Mouse (Mus musculus) forebrain, embryonic 16.5 days (tissue): Measurements from ENCODE around the gene Ulk4. TPM values are rescaled to one million over a fixed set of nuclear protein-coding genes. Genes with fewer than 3 reads are reported as not detected.

ENCODE experiments used
- ATAC-seq: fragments of 200-750 bp; cut with Nextera tagmentation; 2 replicates; pipeline ENCODE4 v1.8.0; 2017; ENCODE audit warnings: mild to moderate bottlenecking, moderate library complexity
- H3K27ac ChIP-seq: fragments of 300-500 bp; sonication (generic); 2 replicates; pipeline ENCODE4 v1.5.1; 2014; ENCODE audit warnings: low read length, control low read depth
- H3K27me3 ChIP-seq: fragments of 300-500 bp; sonication (generic); replicated peaks from 2 replicates; pipeline ENCODE4 v1.6.1; 2014; ENCODE audit warnings: low read length; ENCODE audit not compliant: control insufficient read depth, insufficient read depth
- H3K36me3 ChIP-seq: fragments of 300-500 bp; sonication (generic); 2 replicates; pipeline ENCODE4 v1.6.1; 2014; ENCODE audit not compliant: control insufficient read depth, insufficient read depth
- H3K4me1 ChIP-seq: fragments of 300-500 bp; sonication (generic); replicated peaks from 2 replicates; pipeline ENCODE4 v1.6.1; 2014; ENCODE audit warnings: low read length; ENCODE audit not compliant: control insufficient read depth, insufficient read depth
- H3K4me2 ChIP-seq: fragments of 300-500 bp; sonication (generic); 2 replicates; pipeline ENCODE4 v1.6.1; 2014; ENCODE audit warnings: mild to moderate bottlenecking, low read length, control low read depth
- H3K4me3 ChIP-seq: fragments of 300-500 bp; sonication (generic); replicated peaks from 2 replicates; pipeline ENCODE4 v1.5.1; 2014; ENCODE audit warnings: mild to moderate bottlenecking, low read length, control low read depth
- H3K9ac ChIP-seq: fragments of 300-500 bp; sonication (generic); replicated peaks from 2 replicates; pipeline ENCODE4 v1.6.1; 2014; ENCODE audit warnings: low read depth, low read length, control low read depth
- H3K9me3 ChIP-seq: fragments of 300-500 bp; sonication (generic); 2 replicates; pipeline ENCODE4 v1.6.1; 2016; ENCODE audit warnings: low read length; ENCODE audit not compliant: control insufficient read depth
- WGBS: fragments of 180-500 bp; shearing (Covaris S2); extraction: QIAGEN DNeasy Blood & Tissue Kit; methylation state at CpG from one replicate; pipeline ENCODE4 v1.1.7; 2014; 5-methylcytosine and 5-hydroxymethylcytosine counted together
- polyA plus RNA-seq: library from polyadenylated mRNA; unstranded; fragments of >200 nt; fragmentation: Nextera tagmentation; extraction: Ambion mirVana; gene quantifications from 2 replicates; pipeline ENCODE4 v1.2.1, GENCODE M21; 2015

The Ulk4 gene
- polyA plus RNA-seq, 1 experiment from 2014 or later, result 115 TPM

DNA sequence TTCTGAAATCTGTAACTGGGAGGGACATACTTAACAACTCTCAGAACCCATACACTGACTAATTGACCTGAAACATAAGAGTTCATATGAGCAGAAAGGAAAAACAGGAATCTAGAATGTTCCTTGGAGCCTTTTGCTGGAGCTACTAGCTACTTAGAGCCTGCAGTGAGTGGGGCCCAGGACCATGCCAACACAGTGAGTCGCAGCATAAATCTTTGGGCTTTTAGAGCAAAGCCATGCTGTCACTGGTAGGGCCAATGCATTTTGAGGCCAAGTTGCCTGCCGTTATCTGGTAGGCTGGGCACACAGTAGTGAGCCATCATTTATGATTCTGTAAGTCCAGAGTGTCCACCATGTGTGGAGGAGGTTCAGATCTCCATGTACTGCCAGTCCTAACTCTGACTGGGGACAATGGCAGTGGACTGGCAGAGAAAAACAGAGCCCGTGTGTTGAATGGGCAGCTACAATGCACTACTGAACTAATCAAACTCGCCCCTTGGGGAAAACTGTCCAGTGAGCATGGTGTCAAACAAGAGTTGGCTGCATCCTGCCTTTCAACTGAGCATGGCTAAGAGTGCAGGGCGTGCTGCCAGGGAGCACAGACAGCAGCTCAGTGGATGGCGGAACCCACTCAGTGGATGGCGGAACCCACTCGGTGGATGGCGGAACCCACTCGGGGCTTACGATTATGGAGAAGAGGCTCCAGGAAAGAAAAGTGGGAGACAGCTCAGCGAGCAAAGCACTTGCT, 115.0 kb downstream of the Ulk4 start:
- no peak overlapping the region for H3K27ac ChIP-seq
- no peak overlapping the region for H3K4me2 ChIP-seq
- ATAC-seq, result no peak
- WGBS, result 87% methylated on average over 12 of the region's 12 CpGs
- no peaks in the 10 kb centered on the region for H3K27me3 ChIP-seq
- no peaks in the 10 kb centered on the region for H3K9me3 ChIP-seq
- no peaks in the 10 kb centered on the region for H3K36me3 ChIP-seq
- 0 out of 2 replicates have a peak, but pooled peaks cover 4% of the 10 kb centered on the region for H3K4me1 ChIP-seq
- H3K9ac ChIP-seq, result no peak overlapping the region
- no peak overlapping the region for H3K4me3 ChIP-seq

DNA sequence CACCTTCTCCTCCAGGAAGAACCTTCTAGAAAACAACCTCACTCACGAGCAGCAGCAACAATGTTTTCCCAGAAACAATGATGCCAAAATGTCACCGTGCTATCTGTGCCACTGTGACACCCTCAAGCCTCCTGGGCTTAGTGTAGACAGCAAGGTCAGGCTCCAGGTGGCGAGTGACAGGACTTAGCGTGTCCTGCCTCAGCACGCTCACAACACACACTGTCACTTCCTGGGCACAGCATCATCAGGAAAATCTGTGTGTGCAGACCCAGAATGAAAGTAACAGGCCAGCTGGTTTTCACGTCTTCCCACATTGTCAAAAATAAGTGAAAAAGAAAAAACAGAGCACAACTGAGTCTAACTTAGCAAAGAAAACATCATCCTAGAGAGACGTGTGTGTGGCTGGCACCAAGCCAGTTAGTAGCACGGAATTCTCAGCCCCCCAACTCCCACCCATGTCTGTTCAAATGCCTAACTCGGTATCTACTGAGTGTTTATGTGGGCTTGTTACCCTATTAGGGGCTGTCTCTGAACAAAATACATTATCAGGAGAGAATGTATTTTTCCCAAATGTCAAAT, 120.7 kb downstream of the Ulk4 start:
- Histone ChIP-seq H3K4me1 (no peaks in the 10 kb centered on the region), H3K27ac (peak overlapping the region; percentile 62; the same call in 1 of the 2 replicates), H3K9ac (no peak overlapping the region), H3K4me3 (no peak overlapping the region), H3K27me3 (no peaks in the 10 kb centered on the region), H3K4me2 (no peak overlapping the region), H3K9me3 (no peaks in the 10 kb centered on the region), H3K36me3 (no peaks in the 10 kb centered on the region)
- ATAC-seq, result no peak; the same call in 1 of the 2 replicates
- 55% methylated on average over 9 of the region's 9 CpGs for WGBS

DNA sequence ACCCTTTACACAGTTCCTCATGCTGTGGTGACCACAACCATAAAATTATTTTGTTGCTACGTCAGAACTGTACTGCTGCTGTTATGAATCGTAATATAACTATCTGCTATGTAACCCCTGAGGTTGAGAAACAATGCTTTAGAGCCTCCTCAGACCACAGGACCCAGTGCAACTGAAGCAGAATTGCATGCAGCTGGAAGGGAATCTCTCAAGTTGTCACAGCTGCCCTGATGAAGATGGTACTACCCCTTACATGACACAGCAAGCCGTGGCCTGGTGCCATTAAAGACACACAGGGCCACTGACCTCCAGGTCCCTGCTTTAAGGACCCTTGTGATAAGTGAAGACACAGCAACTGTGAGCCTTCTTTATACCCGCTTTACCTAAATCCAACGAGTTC, 123.7 kb downstream of the Ulk4 start:
- Histone ChIP-seq H3K36me3 (no peaks in the 10 kb centered on the region), H3K9me3 (no peaks in the 10 kb centered on the region), H3K4me3 (no peak overlapping the region), H3K27me3 (no peaks in the 10 kb centered on the region), H3K4me1 (peaks cover 2% of the 10 kb centered on the region; the same call in 1 of the 2 replicates), H3K4me2 (no peak overlapping the region), H3K9ac (no peak overlapping the region), H3K27ac (no peak overlapping the region)
- ATAC-seq, result no peak
- 92% methylated on average over 5 of the region's 5 CpGs for WGBS

- H3K36me3 ChIP-seq, result no peaks in the 10 kb centered on the region; the same call in 1 of the 2 replicates
- H3K4me3 ChIP-seq, result no peak overlapping the region
- no peak overlapping the region for H3K4me2 ChIP-seq
- no peaks in the 10 kb centered on the region for H3K27me3 ChIP-seq
- peaks cover 2% of the 10 kb centered on the region; the same call in 1 of the 2 replicates for H3K9me3 ChIP-seq
- H3K9ac ChIP-seq, result no peak overlapping the region
- ATAC-seq, result no peak
- WGBS, result 20% methylated on average over 3 of the region's 3 CpGs
- H3K4me1 ChIP-seq, result peaks cover 2% of the 10 kb centered on the region; the same call in 1 of the 2 replicates
- no peak overlapping the region for H3K27ac ChIP-seq
Observed at GRCm38 (mm10) chr9:121148602-121149001, 128.4 kb downstream of the Ulk4 start.

DNA sequence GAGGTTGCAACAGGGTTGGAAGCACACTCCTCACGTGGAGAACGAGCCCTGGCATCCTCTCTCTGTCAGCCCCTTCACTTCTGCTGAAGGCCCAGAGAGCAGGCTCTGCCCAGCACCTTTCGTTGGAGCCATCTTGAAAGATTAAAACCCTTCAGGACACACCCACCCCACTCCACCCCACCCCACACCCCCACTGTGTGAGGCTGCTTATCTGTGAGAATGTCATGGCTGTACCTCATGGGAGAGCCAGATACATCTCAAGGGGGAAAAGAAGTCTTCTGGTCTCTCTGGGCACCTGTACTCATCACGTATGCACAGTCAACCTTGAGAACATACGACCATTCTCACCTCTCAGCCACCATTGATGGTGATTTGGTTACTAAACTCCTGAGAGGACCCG, 133.8 kb downstream of the Ulk4 start:
- ATAC-seq, result no peak
- WGBS, result 87% methylated on average over 6 of the region's 6 CpGs

DNA sequence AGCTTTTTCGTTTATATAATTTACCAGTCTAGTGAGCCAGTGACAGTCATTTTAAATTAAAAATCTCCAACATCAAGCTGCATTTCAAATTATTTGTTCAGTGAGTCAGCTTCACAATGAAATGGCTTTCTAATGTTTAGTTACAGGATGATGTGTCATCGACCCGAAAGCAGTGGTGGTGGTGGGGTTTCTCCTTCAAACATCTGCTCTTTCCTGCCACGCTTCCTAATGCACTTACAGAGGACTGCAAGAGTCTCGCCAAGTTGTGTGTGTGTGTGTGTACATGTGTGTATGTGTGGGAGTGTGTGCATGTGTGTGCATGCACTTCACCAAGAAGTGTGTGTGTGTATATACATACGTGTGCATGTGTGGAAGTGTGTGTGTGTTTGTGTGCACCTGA, 144.4 kb downstream of the Ulk4 start:
- Histone ChIP-seq H3K9ac (no peak overlapping the region), H3K36me3 (no peaks in the 10 kb centered on the region), H3K4me2 (no peak overlapping the region), H3K27me3 (no peaks in the 10 kb centered on the region), H3K4me3 (no peak overlapping the region), H3K27ac (no peak overlapping the region), H3K9me3 (no peaks in the 10 kb centered on the region), H3K4me1 (no peaks in the 10 kb centered on the region)
- 82% methylated on average over 6 of the region's 6 CpGs for WGBS
- ATAC-seq, result no peak

More for the DNA sequence above, 133.8 kb downstream of the Ulk4 start:
- peaks cover 2% of the 10 kb centered on the region; the same call in 1 of the 2 replicates for H3K9me3 ChIP-seq
- no peaks in the 10 kb centered on the region for H3K4me1 ChIP-seq
- H3K27ac ChIP-seq, result no peak overlapping the region
- H3K36me3 ChIP-seq, result no peaks in the 10 kb centered on the region; the same call in 1 of the 2 replicates
- no peak overlapping the region for H3K4me3 ChIP-seq
- H3K4me2 ChIP-seq, result no peak overlapping the region
- H3K9ac ChIP-seq, result no peak overlapping the region
- H3K27me3 ChIP-seq, result no peaks in the 10 kb centered on the region

- no peak overlapping the region for H3K4me2 ChIP-seq
- no peak overlapping the region for H3K27ac ChIP-seq
- H3K9ac ChIP-seq, result no peak overlapping the region
- no peaks in the 10 kb centered on the region for H3K36me3 ChIP-seq
- no peaks in the 10 kb centered on the region for H3K27me3 ChIP-seq
- WGBS, result 78% methylated on average over 2 of the region's 2 CpGs
- H3K4me3 ChIP-seq, result no peak overlapping the region
- H3K4me1 ChIP-seq, result no peaks in the 10 kb centered on the region
- H3K9me3 ChIP-seq, result no peaks in the 10 kb centered on the region
- no peak for ATAC-seq
Observed at GRCm38 (mm10) chr9:121129533-121129932, 147.5 kb downstream of the Ulk4 start.

GRCm38 (mm10) chr9:121128934-121129333, 148.1 kb downstream of the Ulk4 start:
- Histone ChIP-seq H3K9me3 (no peaks in the 10 kb centered on the region), H3K27ac (no peak overlapping the region), H3K4me1 (no peaks in the 10 kb centered on the region), H3K9ac (no peak overlapping the region), H3K4me2 (no peak overlapping the region), H3K4me3 (no peak overlapping the region), H3K27me3 (no peaks in the 10 kb centered on the region), H3K36me3 (no peaks in the 10 kb centered on the region)
- WGBS, result 89% methylated on average over 7 of the region's 8 CpGs
- no peak for ATAC-seq

- ATAC-seq, result peak; percentile 73; the same call in 1 of the 2 replicates
- Histone ChIP-seq H3K36me3 (no peaks in the 10 kb centered on the region), H3K27ac (no peak overlapping the region), H3K9me3 (no peaks in the 10 kb centered on the region), H3K4me1 (no peaks in the 10 kb centered on the region), H3K9ac (no peak overlapping the region), H3K4me2 (no peak overlapping the region), H3K27me3 (no peaks in the 10 kb centered on the region), H3K4me3 (no peak overlapping the region)
- WGBS, result 39% methylated on average over 2 of the region's 2 CpGs
Observed at GRCm38 (mm10) chr9:121127025-121127424, 150.0 kb downstream of the Ulk4 start.
